Mouse (Mus musculus) retina, embryonic 14.5 days (tissue): Measurements from ENCODE around the gene Numa1.
"Not testable (repeated sequence)": the region's sequence is repeated elsewhere in the genome, so short reads cannot be mapped to it uniquely, and the experiment has no call there.

Source experiments
- DNase-seq: peaks from one replicate; pipeline ENCODE4 v3.0.0-alpha.2; 2015; ENCODE audit warnings: low spot score

Gene Numa1

GRCm38 (mm10) chr7:101985081-101985480 is 51.2 kb downstream of the Numa1 start:
- DNase-seq = no peak

GRCm38 (mm10) chr7:101994241-101994640 is 60.3 kb downstream of the Numa1 start:
- no peak for DNase-seq

GRCm38 (mm10) chr7:101998194-101998927 is 64.5 kb downstream of the Numa1 start:
- DNase-seq = peak; percentile 86

GRCm38 (mm10) chr7:101999461-102000151 is 65.7 kb downstream of the Numa1 start:
- DNase-seq = no peak

GRCm38 (mm10) chr7:102000296-102000695 is 66.4 kb downstream of the Numa1 start:
- no peak for DNase-seq

- DNase-seq = no peak
Measured at GRCm38 (mm10) chr7:102000921-102001630, 67.2 kb downstream of the Numa1 start.

GRCm38 (mm10) chr7:102006520-102006919 is 72.6 kb downstream of the Numa1 start:
- DNase-seq = no peak

- DNase-seq = no peak
Measured at GRCm38 (mm10) chr7:102011855-102012254, 77.9 kb downstream of the Numa1 start.

GRCm38 (mm10) chr7:102013416-102013815 is 79.5 kb downstream of the Numa1 start:
- no peak for DNase-seq

- DNase-seq = no peak
Measured at GRCm38 (mm10) chr7:102014995-102015394, 81.1 kb downstream of the Numa1 start.

- DNase-seq = no peak
Measured at GRCm38 (mm10) chr7:102016936-102017335, 83.0 kb downstream of the Numa1 start.

- no peak for DNase-seq
Measured at GRCm38 (mm10) chr7:102017452-102017851, 83.5 kb downstream of the Numa1 start.

GRCm38 (mm10) chr7:102018034-102018433 is 84.1 kb downstream of the Numa1 start:
- no peak for DNase-seq

GRCm38 (mm10) chr7:102018590-102018989 is 84.7 kb downstream of the Numa1 start, which contains the start of gene Il18bp:
Gene Il18bp (minus strand): TSS chr7:102018690.
- no peak for DNase-seq

- no peak for DNase-seq
Measured at GRCm38 (mm10) chr7:102019362-102019761, 85.5 kb downstream of the Numa1 start.

GRCm38 (mm10) chr7:102020934-102021333 is 87.0 kb downstream of the Numa1 start:
- DNase-seq = not testable (repeated sequence)

GRCm38 (mm10) chr7:102023821-102024220 is 89.9 kb downstream of the Numa1 start:
- DNase-seq = no peak

- peak; percentile 35 for DNase-seq
Measured at GRCm38 (mm10) chr7:102025187-102026119, 91.5 kb downstream of the Numa1 start.

GRCm38 (mm10) chr7:102034904-102035303 is 101.0 kb downstream of the Numa1 start:
- no peak for DNase-seq

GRCm38 (mm10) chr7:102035534-102035933 is 101.6 kb downstream of the Numa1 start:
- no peak for DNase-seq

- DNase-seq = no peak
Measured at GRCm38 (mm10) chr7:102037318-102037717, 103.4 kb downstream of the Numa1 start.

- DNase-seq = no peak
Measured at GRCm38 (mm10) chr7:102042314-102042713, 108.4 kb downstream of the Numa1 start.
